Mouse (Mus musculus) MEL (cell line): ENCODE data around the gene St7l.

ENCODE experiments used
- CHD1 ChIP-seq: IDR thresholded peaks from 2 replicates; pipeline ENCODE4 v1.6.1; 2012; ENCODE audit warnings: low read depth, mild to moderate bottlenecking, inconsistent platforms, low read length, improper control_type of control experiment
- CTCF ChIP-seq, 3 experiments: IDR thresholded peaks in 2 of 3; conservative IDR thresholded peaks in 1 of 3; 2 replicates each; pipeline ENCODE4 v1.5.1; 2011 to 2012; ENCODE audit warnings: low read length in 3 of 3, low read depth in 2 of 3, mild to moderate bottlenecking in 2 of 3, improper control_type of control experiment in 1 of 3, inconsistent platforms in 1 of 3, mixed read lengths in 1 of 3, moderate library complexity in 1 of 3; ENCODE audit not compliant: control insufficient read depth in 1 of 3, insufficient read depth in 1 of 3, poor library complexity in 1 of 3, severe bottlenecking in 1 of 3
- EP300 ChIP-seq, 2 experiments: IDR thresholded peaks; 2 replicates each; pipeline ENCODE4 v1.6.1; 2011; ENCODE audit warnings: improper control_type of control experiment in 2 of 2, low read length in 2 of 2, low read depth in 1 of 2, mild to moderate bottlenecking in 1 of 2
- GATA1 ChIP-seq: IDR thresholded peaks from 2 replicates; pipeline ENCODE4 v1.6.1; 2011; ENCODE audit warnings: low read depth, low read length, improper control_type of control experiment
- NELFE ChIP-seq: IDR thresholded peaks from 2 replicates; pipeline ENCODE4 v1.6.1; 2011; ENCODE audit warnings: low read depth, low read length, improper control_type of control experiment
- POLR2A ChIP-seq, 2 experiments: IDR thresholded peaks; 2 replicates each; pipeline ENCODE4 v1.6.1; 2011 to 2012; ENCODE audit warnings: low read length in 2 of 2, mild to moderate bottlenecking in 2 of 2, control low read depth in 1 of 2, improper control_type of control experiment in 1 of 2, low read depth in 1 of 2, moderate library complexity in 1 of 2; ENCODE audit not compliant: control insufficient read depth in 1 of 2, insufficient read depth in 1 of 2, poor library complexity in 1 of 2
- RCOR1 ChIP-seq: IDR thresholded peaks from 2 replicates; pipeline ENCODE4 v1.6.1; 2012; ENCODE audit warnings: low read depth, mild to moderate bottlenecking, inconsistent platforms, low read length, improper control_type of control experiment
- TAL1 ChIP-seq: IDR thresholded peaks from 2 replicates; pipeline ENCODE4 v1.6.1; 2012; ENCODE audit warnings: mild to moderate bottlenecking, inconsistent platforms, low read length, moderate library complexity, mixed read lengths
- TCF12 ChIP-seq: IDR thresholded peaks from 2 replicates; pipeline ENCODE4 v1.6.1; 2014; ENCODE audit warnings: low read depth, mild to moderate bottlenecking, inconsistent platforms, low read length, improper control_type of control experiment, moderate library complexity
- USF1 ChIP-seq: IDR thresholded peaks from 2 replicates; pipeline ENCODE4 v1.6.1; 2014; ENCODE audit warnings: low read depth, mild to moderate bottlenecking, inconsistent platforms, low read length, improper control_type of control experiment, moderate library complexity
- ZNF384 ChIP-seq: IDR thresholded peaks from 2 replicates; pipeline ENCODE4 v1.6.1; 2012; ENCODE audit warnings: low read depth, mild to moderate bottlenecking, inconsistent platforms, low read length, improper control_type of control experiment

GRCm38 (mm10) chr3:104814746-104815145, 49.1 kb upstream of the St7l start:
- TF ChIP-seq TCF12 (no peak), POLR2A (IDR thresholded peaks at IDR 0.05; ENCODE audit: control insufficient read depth in 1 of 2, insufficient read depth in 1 of 2, low read depth in 1 of 2, low read length in 2 of 2, poor library complexity in 1 of 2) (no peak), CTCF (IDR thresholded peaks at IDR 0.05 in 2 of 3, conservative IDR thresholded peaks at IDR 0.05 in 1 of 3; ENCODE audit: control insufficient read depth in 1 of 3, insufficient read depth in 1 of 3, low read depth in 2 of 3, low read length in 3 of 3, poor library complexity in 1 of 3, severe bottlenecking in 1 of 3) (no peak), NELFE (no peak), GATA1 (no peak), EP300 (IDR thresholded peaks at IDR 0.05; ENCODE audit: low read depth in 1 of 2, low read length in 2 of 2) (no peak), TAL1 (no peak), ZNF384 (no peak), USF1 (no peak), RCOR1 (no peak), CHD1 (no peak)
